Mouse (Mus musculus) cerebellum, adult 2 months (tissue): ENCODE results near the gene C130050O18Rik.

Source experiments
- CTCF ChIP-seq: fragments of 200-500 bp; IDR thresholded peaks from 2 replicates; pipeline ENCODE4 v1.5.1; 2011; ENCODE audit warnings: low read depth, mild to moderate bottlenecking, control low read depth, low read length, moderate library complexity, borderline replicate concordance; ENCODE audit not compliant: insufficient read depth
- POLR2A ChIP-seq: fragments of 200-500 bp; IDR thresholded peaks from 2 replicates; pipeline ENCODE4 v1.6.1; 2011; ENCODE audit warnings: low read length, control low read depth, borderline replicate concordance; ENCODE audit not compliant: insufficient read depth

GRCm38 (mm10) chr5:139377468-139378270 is 27.4 kb upstream of the C130050O18Rik start, which contains the start of gene Gpr146:
- TF ChIP-seq CTCF (no peak), POLR2A (no peak)
